Mouse (Mus musculus) forebrain, embryonic 15.5 days (tissue): Measurements from ENCODE around the gene Cdca7. TPM values are rescaled to one million over a fixed set of nuclear protein-coding genes. Genes with fewer than 3 reads are reported as not detected.
A peak's percentile ranks its signal among the peaks of the same experiment; 100 is the strongest.

Experiments used
- ATAC-seq: fragments of 200-750 bp; cut with Nextera tagmentation; replicated peaks from 2 replicates; pipeline ENCODE4 v1.8.0; 2017; ENCODE audit warnings: mild to moderate bottlenecking, moderate TSS enrichment, moderate library complexity
- H3K27ac ChIP-seq: fragments of 300-500 bp; sonication (generic); replicated peaks from 2 replicates; pipeline ENCODE4 v1.5.1; 2015; ENCODE audit warnings: mild to moderate bottlenecking, inconsistent platforms
- H3K27me3 ChIP-seq: fragments of 300-500 bp; sonication (generic); 2 replicates; pipeline ENCODE4 v1.6.1; 2015; ENCODE audit warnings: inconsistent platforms
- H3K36me3 ChIP-seq: fragments of 300-500 bp; sonication (generic); 2 replicates; pipeline ENCODE4 v1.6.1; 2015; ENCODE audit warnings: mild to moderate bottlenecking, inconsistent platforms
- H3K4me1 ChIP-seq: fragments of 300-500 bp; sonication (generic); 2 replicates; pipeline ENCODE4 v1.6.1; 2015; ENCODE audit warnings: inconsistent platforms
- H3K4me2 ChIP-seq: fragments of 300-500 bp; sonication (generic); replicated peaks from 2 replicates; pipeline ENCODE4 v1.6.1; 2015; ENCODE audit warnings: mild to moderate bottlenecking, inconsistent platforms
- H3K4me3 ChIP-seq: fragments of 300-500 bp; sonication (generic); 2 replicates; pipeline ENCODE4 v1.5.1; 2015; ENCODE audit warnings: mild to moderate bottlenecking, inconsistent platforms
- H3K9ac ChIP-seq: fragments of 300-500 bp; sonication (generic); replicated peaks from 2 replicates; pipeline ENCODE4 v1.6.1; 2015; ENCODE audit warnings: mild to moderate bottlenecking, inconsistent platforms
- H3K9me3 ChIP-seq: fragments of 300-500 bp; sonication (generic); 2 replicates; pipeline ENCODE4 v1.6.1; 2016; ENCODE audit warnings: inconsistent platforms
- WGBS: fragments of 180-500 bp; shearing (Covaris S2); methylation state at CpG from one replicate; pipeline ENCODE4 v1.1.7; 2015; ENCODE audit warnings: mixed read lengths; 5-methylcytosine and 5-hydroxymethylcytosine counted together
- polyA plus RNA-seq: library from polyadenylated mRNA; unstranded; fragments of >200 nt; fragmentation: Nextera tagmentation; extraction: Ambion mirVana; gene quantifications from 2 replicates; pipeline ENCODE4 v1.2.1, GENCODE M21; 2015

The Cdca7 gene
- polyA plus RNA-seq, 1 experiment from 2014 or later = 122 TPM

- Histone ChIP-seq H3K4me1 (peaks cover 13% of the 10 kb centered on the region), H3K9ac (peak overlapping the region; percentile 10), H3K27me3 (peaks cover 9% of the 10 kb centered on the region; the same call in 1 of the 2 replicates), H3K4me3 (peak overlapping the region; percentile 12), H3K4me2 (peak overlapping the region; percentile 32), H3K27ac (no peak overlapping the region), H3K36me3 (no peaks in the 10 kb centered on the region), H3K9me3 (no peaks in the 10 kb centered on the region)
- no peak for ATAC-seq
- WGBS = 5% methylated on average over 23 of the region's 23 CpGs
Measured at GRCm38 (mm10) chr2:72499074-72499721, 23.2 kb downstream of the Cdca7 start.

GRCm38 (mm10) chr2:72499782-72500411 is 23.9 kb downstream of the Cdca7 start:
- ATAC-seq = no peak
- H3K4me3 ChIP-seq = no peak overlapping the region
- peak overlapping the region; percentile 10; the same call in 1 of the 2 replicates for H3K9ac ChIP-seq
- H3K27ac ChIP-seq = no peak overlapping the region
- H3K4me1 ChIP-seq = peaks cover 13% of the 10 kb centered on the region
- peak overlapping the region; percentile 32; the same call in 1 of the 2 replicates for H3K4me2 ChIP-seq
- no peaks in the 10 kb centered on the region for H3K9me3 ChIP-seq
- H3K27me3 ChIP-seq = peaks cover 9% of the 10 kb centered on the region; the same call in 1 of the 2 replicates
- WGBS = 11% methylated on average over 8 of the region's 8 CpGs
- no peaks in the 10 kb centered on the region for H3K36me3 ChIP-seq

- no peak overlapping the region for H3K27ac ChIP-seq
- H3K9ac ChIP-seq = no peak overlapping the region
- 0 out of 2 replicates have a peak, but pooled peaks cover 8% of the 10 kb centered on the region for H3K27me3 ChIP-seq
- 88% methylated on average over 16 of the region's 16 CpGs for WGBS
- ATAC-seq = no peak
- H3K4me3 ChIP-seq = no peak overlapping the region
- H3K4me2 ChIP-seq = no peak overlapping the region
- H3K9me3 ChIP-seq = no peaks in the 10 kb centered on the region
- H3K4me1 ChIP-seq = peaks cover 16% of the 10 kb centered on the region
- no peaks in the 10 kb centered on the region for H3K36me3 ChIP-seq
Measured at GRCm38 (mm10) chr2:72502041-72502813, 26.3 kb downstream of the Cdca7 start.

- no peak for ATAC-seq
- H3K4me1 ChIP-seq = peaks cover 28% of the 10 kb centered on the region
- no peaks in the 10 kb centered on the region for H3K36me3 ChIP-seq
- no peak overlapping the region for H3K9ac ChIP-seq
- no peak overlapping the region for H3K27ac ChIP-seq
- H3K4me3 ChIP-seq = no peak overlapping the region
- H3K27me3 ChIP-seq = 0 out of 2 replicates have a peak, but pooled peaks cover 3% of the 10 kb centered on the region
- no peaks in the 10 kb centered on the region for H3K9me3 ChIP-seq
- 9% methylated on average over 9 of the region's 9 CpGs for WGBS
- no peak overlapping the region for H3K4me2 ChIP-seq
Measured at GRCm38 (mm10) chr2:72503646-72504045, 27.7 kb downstream of the Cdca7 start.

- H3K9me3 ChIP-seq = no peaks in the 10 kb centered on the region
- 35% methylated on average over 18 of the region's 18 CpGs for WGBS
- H3K4me2 ChIP-seq = peak overlapping the region; percentile 15
- H3K4me3 ChIP-seq = no peak overlapping the region
- H3K27me3 ChIP-seq = no peaks in the 10 kb centered on the region
- ATAC-seq = 0 out of 2 replicates have a peak, but pooled peaks have one; percentile 32
- peaks cover 16% of the 10 kb centered on the region for H3K4me1 ChIP-seq
- peak overlapping the region; percentile 33 for H3K27ac ChIP-seq
- H3K36me3 ChIP-seq = no peaks in the 10 kb centered on the region
- H3K9ac ChIP-seq = no peak overlapping the region
Measured at GRCm38 (mm10) chr2:72507855-72508635, 32.1 kb downstream of the Cdca7 start.

GRCm38 (mm10) chr2:72508891-72509290 is 32.9 kb downstream of the Cdca7 start:
- no peak for ATAC-seq
- Histone ChIP-seq H3K9me3 (no peaks in the 10 kb centered on the region), H3K4me2 (no peak overlapping the region), H3K4me3 (no peak overlapping the region), H3K27ac (peak overlapping the region; percentile 33; the same call in 1 of the 2 replicates), H3K4me1 (peaks cover 16% of the 10 kb centered on the region), H3K27me3 (no peaks in the 10 kb centered on the region), H3K36me3 (no peaks in the 10 kb centered on the region), H3K9ac (no peak overlapping the region)
- WGBS = 88% methylated on average over 8 of the region's 8 CpGs

- WGBS = 37% methylated on average over 7 of the region's 7 CpGs
- no peak overlapping the region for H3K4me3 ChIP-seq
Measured at GRCm38 (mm10) chr2:72515526-72515925, 39.6 kb downstream of the Cdca7 start.

GRCm38 (mm10) chr2:72515971-72516719 is 40.2 kb downstream of the Cdca7 start:
- WGBS = 17% methylated on average over 17 of the region's 17 CpGs
- peaks cover 12% of the 10 kb centered on the region for H3K4me1 ChIP-seq
- H3K9ac ChIP-seq = no peak overlapping the region
- peaks cover 14% of the 10 kb centered on the region; the same call in 1 of the 2 replicates for H3K27me3 ChIP-seq
- peak overlapping the region; percentile 21 for H3K4me2 ChIP-seq
- peak; percentile 94 for ATAC-seq
- H3K36me3 ChIP-seq = no peaks in the 10 kb centered on the region
- H3K27ac ChIP-seq = peak overlapping the region; percentile 45
- H3K9me3 ChIP-seq = no peaks in the 10 kb centered on the region
- no peak overlapping the region for H3K4me3 ChIP-seq

More at GRCm38 (mm10) chr2:72515526-72515925, 39.6 kb downstream of the Cdca7 start:
- Histone ChIP-seq H3K36me3 (no peaks in the 10 kb centered on the region), H3K9me3 (no peaks in the 10 kb centered on the region), H3K9ac (no peak overlapping the region), H3K4me1 (peaks cover 12% of the 10 kb centered on the region), H3K27ac (no peak overlapping the region), H3K4me2 (no peak overlapping the region), H3K27me3 (peaks cover 14% of the 10 kb centered on the region; the same call in 1 of the 2 replicates)
- ATAC-seq = no peak

- H3K4me3 ChIP-seq = no peak overlapping the region
Measured at GRCm38 (mm10) chr2:72516720-72517089, 40.7 kb downstream of the Cdca7 start.

GRCm38 (mm10) chr2:72524022-72524421 is 48.1 kb downstream of the Cdca7 start:
- H3K9ac ChIP-seq = no peak overlapping the region
- 78% methylated on average over 12 of the region's 12 CpGs for WGBS
- ATAC-seq = no peak
- H3K9me3 ChIP-seq = no peaks in the 10 kb centered on the region
- no peaks in the 10 kb centered on the region for H3K27me3 ChIP-seq
- H3K27ac ChIP-seq = no peak overlapping the region
- no peak overlapping the region for H3K4me2 ChIP-seq
- peaks cover 3% of the 10 kb centered on the region for H3K4me1 ChIP-seq
- no peaks in the 10 kb centered on the region for H3K36me3 ChIP-seq
- H3K4me3 ChIP-seq = no peak overlapping the region

More at GRCm38 (mm10) chr2:72516720-72517089, 40.7 kb downstream of the Cdca7 start:
- peaks cover 14% of the 10 kb centered on the region; the same call in 1 of the 2 replicates for H3K27me3 ChIP-seq
- H3K27ac ChIP-seq = no peak overlapping the region
- no peaks in the 10 kb centered on the region for H3K9me3 ChIP-seq
- H3K36me3 ChIP-seq = no peaks in the 10 kb centered on the region
- WGBS = 26% methylated on average over 8 of the region's 8 CpGs
- H3K9ac ChIP-seq = no peak overlapping the region
- H3K4me2 ChIP-seq = peak overlapping the region; percentile 21; the same call in 1 of the 2 replicates
- ATAC-seq = peak; percentile 61
- H3K4me1 ChIP-seq = peaks cover 12% of the 10 kb centered on the region

GRCm38 (mm10) chr2:72525556-72525955 is 49.6 kb downstream of the Cdca7 start:
- Histone ChIP-seq H3K27me3 (no peaks in the 10 kb centered on the region), H3K4me3 (no peak overlapping the region), H3K9me3 (no peaks in the 10 kb centered on the region), H3K4me1 (peaks cover 16% of the 10 kb centered on the region), H3K4me2 (no peak overlapping the region), H3K9ac (no peak overlapping the region), H3K27ac (no peak overlapping the region), H3K36me3 (no peaks in the 10 kb centered on the region)
- no peak for ATAC-seq
- 87% methylated on average over 3 of the region's 3 CpGs for WGBS
